Mouse (Mus musculus) olfactory bulb, adult 2 months (tissue): Measurements from ENCODE around the gene Lrrtm4.

Source experiments
- CTCF ChIP-seq: fragments of 200-500 bp; IDR thresholded peaks from 2 replicates; pipeline ENCODE4 v1.5.1; 2012; ENCODE audit warnings: low read depth, mild to moderate bottlenecking, low read length, moderate library complexity; ENCODE audit not compliant: insufficient read depth
- POLR2A ChIP-seq: fragments of 200-500 bp; IDR thresholded peaks from 2 replicates; pipeline ENCODE4 v1.6.1; 2012; ENCODE audit warnings: mild to moderate bottlenecking, low read depth, low read length, moderate library complexity; ENCODE audit not compliant: insufficient read depth

- TF ChIP-seq CTCF = no peak
- no peak for TF ChIP-seq POLR2A
Observed at GRCm38 (mm10) chr6:80389571-80389970, 370.9 kb downstream of the Lrrtm4 start.
